ENCODE assay signal across 12 mouse cellular contexts in the genomic region with DNA sequence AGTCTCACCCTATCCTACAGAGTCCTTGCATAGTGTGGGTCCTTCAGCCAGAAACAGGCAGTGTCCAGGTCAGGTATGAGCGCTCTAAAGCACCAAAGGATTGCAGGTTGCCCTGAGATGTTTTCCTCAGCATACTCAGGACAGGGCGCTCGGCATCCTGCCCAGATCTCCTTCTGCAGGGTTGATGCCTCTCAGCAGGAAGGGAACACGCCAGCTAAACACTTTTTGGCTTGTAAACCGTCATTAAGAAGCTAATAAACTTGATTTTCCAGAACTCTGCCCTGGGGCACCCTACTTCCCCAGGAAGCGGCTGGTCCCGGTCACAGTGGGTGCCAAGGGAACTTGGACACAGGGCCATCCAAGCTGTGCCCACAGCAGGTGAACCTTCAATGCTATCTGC. TPM values are rescaled to one million over a fixed set of nuclear protein-coding genes. Genes with fewer than 3 reads are reported as not detected.
DNase-seq lines count a peak whose midpoint lies in the region; ATAC-seq and TF ChIP-seq lines count a peak whose summit lies in the region.
"Had no signal": no experiment of that assay in that cellular context is flagged by ENCODE, and none has a peak within 500 bp of the region (broad histone marks: within the 10 kb centered on the region; RNA-seq: fewer than 3 reads in every experiment).

No protein-coding gene starts in this region.

- TF ChIP-seq EP300 in heart, adult 2 months (IDR thresholded peaks at IDR 0.05; ENCODE audit: insufficient read depth, low read depth, low read length) = no peak

- no peak overlapping the region for H3K4me3 ChIP-seq in heart, adult 2 months
- no peak overlapping the region for H3K4me3 ChIP-seq in brown adipose tissue, adult 24 weeks (ENCODE audit: insufficient read depth, low read depth, low read length)
- H3K4me3 ChIP-seq in lung, embryonic 15.5 days = no peak overlapping the region
- no peak overlapping the region for H3K4me3 ChIP-seq in forebrain, embryonic 14.5 days (ENCODE audit: low read depth, low read length)

- no peaks in the 10 kb centered on the region for H3K9me3 ChIP-seq in lung, embryonic 15.5 days
- H3K9me3 ChIP-seq in forebrain, embryonic 14.5 days (replicated peaks; ENCODE audit: control insufficient read depth, low read length) = no peaks in the 10 kb centered on the region

- TF ChIP-seq CTCF in heart, adult 2 months (IDR thresholded peaks at IDR 0.05) = no peak

- H3K4me2 ChIP-seq in lung, embryonic 15.5 days = no peak overlapping the region
- no peak overlapping the region for H3K4me2 ChIP-seq in forebrain, embryonic 14.5 days (ENCODE audit: low read length)

- peaks cover 8% of the 10 kb centered on the region for H3K79me2 ChIP-seq in heart, adult 2 months (replicated peaks; ENCODE audit: control insufficient read depth, insufficient read depth, low read length)

- intact Hi-C loops in heart, adult 2 months (cut with DNase I) = no loop called here

- H3K9ac ChIP-seq in heart, adult 2 months (ENCODE audit: low read depth, low read length) = no peak overlapping the region
- no peak overlapping the region for H3K9ac ChIP-seq in lung, embryonic 15.5 days
- no peak overlapping the region for H3K9ac ChIP-seq in forebrain, embryonic 14.5 days (ENCODE audit: low read length)

- DNase-seq in heart, adult 2 months = peak; percentile 53 to 56
- DNase-seq in heart, postnatal 4 days = no peak
- DNase-seq in kidney, adult 8-10 months = peak; percentile 74 to 80
- DNase-seq in adrenal gland, adult 18-20 months (ENCODE audit: low spot score in 2 of 2) = no peak
- DNase-seq in urinary bladder, postnatal 25 days (ENCODE audit: low spot score) = no peak
- no peak for DNase-seq in forebrain, embryonic 14.5 days (ENCODE audit: low spot score)
- DNase-seq: right cerebral cortex, adult 18-20 months had no signal

- 73% methylated on average over 7 of the region's 7 CpGs for WGBS in heart, adult 2 months
- 75% methylated on average over 7 of the region's 7 CpGs for WGBS in lung, embryonic 15.5 days
- 85% methylated on average over 7 of the region's 7 CpGs for WGBS in forebrain, embryonic 14.5 days

- H3K27me3 ChIP-seq in heart, adult 2 months (ENCODE audit: control insufficient read depth, insufficient read depth, low read length) = no peaks in the 10 kb centered on the region
- H3K27me3 ChIP-seq in lung, embryonic 15.5 days = no peaks in the 10 kb centered on the region
- peaks cover 13% of the 10 kb centered on the region; the same call in 1 of the 2 replicates for H3K27me3 ChIP-seq in forebrain, embryonic 14.5 days (replicated peaks; ENCODE audit: control insufficient read depth, insufficient read depth, low read length)

- H3K4me1 ChIP-seq in heart, adult 2 months (ENCODE audit: control insufficient read depth, insufficient read depth, low read length) = peaks cover 68% of the 10 kb centered on the region
- peaks cover 68% of the 10 kb centered on the region for H3K4me1 ChIP-seq in brown adipose tissue, adult 24 weeks (ENCODE audit: control insufficient read depth, insufficient read depth, insufficient read length, low read length)
- peaks cover 92% of the 10 kb centered on the region for H3K4me1 ChIP-seq in lung, embryonic 15.5 days
- H3K4me1 ChIP-seq in forebrain, embryonic 14.5 days (ENCODE audit: control insufficient read depth, insufficient read depth, low read length) = no peaks in the 10 kb centered on the region

- peaks cover 2% of the 10 kb centered on the region; the same call in 1 of the 2 replicates for H3K36me3 ChIP-seq in heart, adult 2 months (ENCODE audit: control insufficient read depth, insufficient read depth, low read length)
- no peaks in the 10 kb centered on the region for H3K36me3 ChIP-seq in lung, embryonic 15.5 days
- no peaks in the 10 kb centered on the region for H3K36me3 ChIP-seq in forebrain, embryonic 14.5 days (ENCODE audit: control insufficient read depth, insufficient read depth, low read length)

- TF ChIP-seq POLR2A in heart, adult 2 months (IDR thresholded peaks at IDR 0.05; ENCODE audit: insufficient read depth, low read depth, low read length) = no peak

- no peak for ATAC-seq in lung, embryonic 15.5 days (ENCODE audit: borderline replicate concordance, extremely low read depth, low FRiP score, low TSS enrichment)
- no peak for ATAC-seq in forebrain, embryonic 14.5 days

- peak overlapping the region; percentile 27; the same call in 1 of the 2 replicates for H3K27ac ChIP-seq in heart, adult 2 months
- H3K27ac ChIP-seq in brown adipose tissue, adult 24 weeks (replicated peaks; ENCODE audit: low read depth, low read length) = 0 out of 2 replicates have a peak overlapping the region, but pooled peaks have one; percentile 3
- peak overlapping the region; percentile 90 for H3K27ac ChIP-seq in lung, embryonic 15.5 days
- H3K27ac ChIP-seq in forebrain, embryonic 14.5 days (ENCODE audit: low read depth, low read length) = no peak overlapping the region

RNA-seq across cellular contexts. Expression of a gene that starts 7.7 kb away (rescaled TPM):
- total RNA-seq in heart, adult 2 months (2021) = 10 to 100 TPM; 10.8 to 11.2 TPM
- 19.2 and 22.3 TPM in 2 replicates for polyA plus RNA-seq in heart, adult 2 months (2012; rRNA removed)
- 10 to 100 TPM; 16.4 to 17.5 TPM for total RNA-seq in heart, postnatal 4 days (2021)
- 4.4 and 8.2 TPM in 2 replicates for polyA plus RNA-seq in brown adipose tissue, adult 24 weeks (2012; ENCODE audit: insufficient read depth, insufficient read length, missing spikeins)
- polyA plus RNA-seq in lung, embryonic 15.5 days (2015; fragmentation: Nextera tagmentation; extraction: Ambion mirVana) = 12.5 and 13.5 TPM in 2 replicates
- total RNA-seq in adrenal gland, adult 18-20 months (2021) = 10 to 100 TPM; 12.1 to 17.6 TPM
- 0.61 TPM in 2 replicates for polyA plus RNA-seq in forebrain, embryonic 14.5 days (2014; fragmentation: Nextera tagmentation; extraction: Ambion mirVana)

RNA-seq across cellular contexts. Expression of a gene that starts 32.9 kb away (rescaled TPM):
- total RNA-seq in heart, adult 2 months (2021) = not detected
- not detected in 2 replicates for polyA plus RNA-seq in heart, adult 2 months (2012; rRNA removed)
- not detected for total RNA-seq in heart, postnatal 4 days (2021)
- polyA plus RNA-seq in brown adipose tissue, adult 24 weeks (2012; ENCODE audit: insufficient read depth, insufficient read length, missing spikeins) = not detected in 2 replicates
- not detected in 2 replicates for polyA plus RNA-seq in lung, embryonic 15.5 days (2015; fragmentation: Nextera tagmentation; extraction: Ambion mirVana)
- total RNA-seq in adrenal gland, adult 18-20 months (2021) = not detected
- polyA plus RNA-seq in forebrain, embryonic 14.5 days (2014; fragmentation: Nextera tagmentation; extraction: Ambion mirVana) = 0.36 TPM in 1 of 2 replicates, not detected in the other
- total RNA-seq: heart, adult 8-10 months had no signal
- polyA plus RNA-seq: stomach, embryonic 16.5 days had no signal

RNA-seq across cellular contexts. Expression of a gene that starts 34.2 kb away (rescaled TPM):
- 1 to 10 TPM; 1.1 to 1.3 TPM for total RNA-seq in heart, adult 2 months (2021)
- 0.76 and 1.1 TPM in 2 replicates for polyA plus RNA-seq in heart, adult 2 months (2012; rRNA removed)
- total RNA-seq in heart, postnatal 4 days (2021) = 1 to 10 TPM; 1.1 to 1.5 TPM
- polyA plus RNA-seq in brown adipose tissue, adult 24 weeks (2012; ENCODE audit: insufficient read depth, insufficient read length, missing spikeins) = 1.5 TPM in 1 of 2 replicates, not detected in the other
- 1.8 and 3.2 TPM in 2 replicates for polyA plus RNA-seq in lung, embryonic 15.5 days (2015; fragmentation: Nextera tagmentation; extraction: Ambion mirVana)
- 10 to 100 TPM; 12.5 to 13.2 TPM for total RNA-seq in adrenal gland, adult 18-20 months (2021)
- polyA plus RNA-seq in forebrain, embryonic 14.5 days (2014; fragmentation: Nextera tagmentation; extraction: Ambion mirVana) = 1.4 and 1.7 TPM in 2 replicates
- total RNA-seq: midbrain, postnatal 0 days had no signal

RNA-seq across cellular contexts. Expression of a gene that starts 35.0 kb away (rescaled TPM):
- 10 to 100 TPM; 42.5 to 50.3 TPM for total RNA-seq in heart, adult 2 months (2021)
- polyA plus RNA-seq in heart, adult 2 months (2012; rRNA removed) = 55.0 and 66.1 TPM in 2 replicates
- 10 to 100 TPM; 46.2 to 57.9 TPM for total RNA-seq in heart, postnatal 4 days (2021)
- 13.4 and 18.7 TPM in 2 replicates for polyA plus RNA-seq in brown adipose tissue, adult 24 weeks (2012; ENCODE audit: insufficient read depth, insufficient read length, missing spikeins)
- 11.2 and 11.9 TPM in 2 replicates for polyA plus RNA-seq in lung, embryonic 15.5 days (2015; fragmentation: Nextera tagmentation; extraction: Ambion mirVana)
- total RNA-seq in adrenal gland, adult 18-20 months (2021) = 10 to 100 TPM; 26.0 to 42.7 TPM
- polyA plus RNA-seq in forebrain, embryonic 14.5 days (2014; fragmentation: Nextera tagmentation; extraction: Ambion mirVana) = 14.7 and 15.4 TPM in 2 replicates

RNA-seq across cellular contexts. Expression of a gene that starts 37.9 kb away (rescaled TPM):
- 10 to 100 TPM; 24.8 to 36.3 TPM for total RNA-seq in heart, adult 2 months (2021)
- 22.6 and 26.4 TPM in 2 replicates for polyA plus RNA-seq in heart, adult 2 months (2012; rRNA removed)
- 10 to 100 TPM; 29.1 to 33.8 TPM for total RNA-seq in heart, postnatal 4 days (2021)
- 7.1 and 7.8 TPM in 2 replicates for polyA plus RNA-seq in brown adipose tissue, adult 24 weeks (2012; ENCODE audit: insufficient read depth, insufficient read length, missing spikeins)
- 12.6 and 14.8 TPM in 2 replicates for polyA plus RNA-seq in lung, embryonic 15.5 days (2015; fragmentation: Nextera tagmentation; extraction: Ambion mirVana)
- 10 to 100 TPM; 27.6 to 29.0 TPM for total RNA-seq in adrenal gland, adult 18-20 months (2021)
- 16.7 and 20.7 TPM in 2 replicates for polyA plus RNA-seq in forebrain, embryonic 14.5 days (2014; fragmentation: Nextera tagmentation; extraction: Ambion mirVana)

Comparison
In these comparisons a context has a peak if more than half of its experiments do, and no peak if none do; other contexts are left out.
1. DNase-seq: peak in heart, adult 2 months (2 of 2) and kidney, adult 8-10 months (2 of 2); none in heart, postnatal 4 days (single experiment), adrenal gland, adult 18-20 months (0 of 2), urinary bladder, postnatal 25 days (single experiment) and forebrain, embryonic 14.5 days (single experiment).